Mouse (Mus musculus): ENCODE results near the gene Sytl3. TPM values are rescaled to one million over a fixed set of nuclear protein-coding genes. Genes with fewer than 3 reads are reported as not detected.
"Not testable (repeated sequence)": the region's sequence is repeated elsewhere in the genome, so short reads cannot be mapped to it uniquely, and the experiment has no call there.

The Sytl3 gene
- polyA plus RNA-seq, 1 experiment = 3.7 TPM

GRCm38 (mm10) chr17:6691596-6691995 lies 32.7 kb downstream of the Sytl3 start:
- peak; percentile 86 for DNase-seq
- H3K4me3 ChIP-seq (ENCODE audit: insufficient read depth, low read depth, low read length); H3K27me3 ChIP-seq (replicated peaks; ENCODE audit: control insufficient read depth, insufficient read depth, low read length); H3K27ac ChIP-seq (ENCODE audit: insufficient read depth, low read depth, low read length); H3K36me3 ChIP-seq (ENCODE audit: control insufficient read depth, insufficient read depth, low read length); H3K4me1 ChIP-seq (ENCODE audit: control insufficient read depth, insufficient read depth, low read length): not testable (repeated sequence)
- WGBS = 5% methylated on average over 2 of the region's 2 CpGs
- 0 out of 2 replicates have a peak, but pooled peaks have one; percentile 5 for TF ChIP-seq CTCF (conservative IDR thresholded peaks at IDR 0.05; ENCODE audit: insufficient read depth, insufficient read length, low read depth, low read length)

DNA sequence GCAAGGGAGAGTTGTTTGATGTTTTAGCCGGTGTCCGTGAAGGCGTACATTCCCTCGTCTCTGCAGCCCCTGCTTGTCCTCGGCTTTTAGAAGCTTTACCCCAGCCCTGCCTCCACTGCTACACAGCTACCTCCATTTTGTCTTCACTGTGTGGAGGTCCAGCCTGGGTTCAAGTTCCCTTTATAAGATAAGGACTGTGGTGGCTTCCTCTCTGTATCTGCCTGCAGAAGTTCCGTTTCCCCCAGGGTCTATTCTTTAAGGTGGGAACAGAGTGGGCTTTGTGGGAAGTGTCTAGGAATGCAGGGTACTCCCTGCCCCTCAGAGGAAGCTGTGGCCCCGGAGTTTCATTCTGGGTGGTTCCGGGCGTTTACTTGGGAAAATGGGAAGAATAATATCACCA lies 36.8 kb downstream of the Sytl3 start:
- not testable (repeated sequence) for H3K4me3 ChIP-seq (ENCODE audit: insufficient read depth, low read depth, low read length); H3K27me3 ChIP-seq (replicated peaks; ENCODE audit: control insufficient read depth, insufficient read depth, low read length); H3K36me3 ChIP-seq (ENCODE audit: control insufficient read depth, insufficient read depth, low read length); H3K27ac ChIP-seq (ENCODE audit: insufficient read depth, low read depth, low read length); H3K4me1 ChIP-seq (ENCODE audit: control insufficient read depth, insufficient read depth, low read length); DNase-seq
- 79% methylated on average over 9 of the region's 9 CpGs for WGBS

DNA sequence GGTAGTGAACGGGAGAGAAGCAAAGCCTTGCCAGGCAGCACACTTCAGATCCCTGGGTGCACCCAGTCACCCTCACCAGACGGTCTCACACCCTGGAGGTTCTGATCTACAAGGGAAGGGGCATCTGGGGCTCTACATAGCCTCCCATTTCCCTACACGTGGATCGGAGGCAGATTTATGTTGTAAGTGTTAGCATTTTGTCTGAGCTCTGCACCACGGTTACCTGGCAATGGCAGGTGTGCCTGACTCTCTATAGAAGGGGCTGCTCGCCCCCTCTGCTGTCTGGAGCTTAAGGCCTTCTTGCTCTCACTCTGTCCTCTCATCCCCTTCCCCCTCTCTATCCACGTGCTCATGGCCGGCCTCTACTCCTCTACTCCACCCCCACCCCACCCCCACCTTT lies 37.6 kb downstream of the Sytl3 start:
- not testable (repeated sequence) for H3K4me1 ChIP-seq (ENCODE audit: control insufficient read depth, insufficient read depth, low read length); H3K27me3 ChIP-seq (replicated peaks; ENCODE audit: control insufficient read depth, insufficient read depth, low read length); H3K36me3 ChIP-seq (ENCODE audit: control insufficient read depth, insufficient read depth, low read length); H3K4me3 ChIP-seq (ENCODE audit: insufficient read depth, low read depth, low read length); H3K27ac ChIP-seq (ENCODE audit: insufficient read depth, low read depth, low read length); DNase-seq
- WGBS = 63% methylated on average over 8 of the region's 8 CpGs

- not testable (repeated sequence) for H3K36me3 ChIP-seq (ENCODE audit: control insufficient read depth, insufficient read depth, low read length); H3K27me3 ChIP-seq (replicated peaks; ENCODE audit: control insufficient read depth, insufficient read depth, low read length); H3K4me3 ChIP-seq (ENCODE audit: insufficient read depth, low read depth, low read length); H3K27ac ChIP-seq (ENCODE audit: insufficient read depth, low read depth, low read length); H3K4me1 ChIP-seq (ENCODE audit: control insufficient read depth, insufficient read depth, low read length)
- 22% methylated on average over 4 of the region's 4 CpGs for WGBS
- 0 out of 2 replicates have a peak, but pooled peaks have one; percentile 12 for TF ChIP-seq CTCF (conservative IDR thresholded peaks at IDR 0.05; ENCODE audit: insufficient read depth, insufficient read length, low read depth, low read length)
- peak; percentile 69 for DNase-seq
Measured at GRCm38 (mm10) chr17:6697224-6697775, 38.4 kb downstream of the Sytl3 start.

DNA sequence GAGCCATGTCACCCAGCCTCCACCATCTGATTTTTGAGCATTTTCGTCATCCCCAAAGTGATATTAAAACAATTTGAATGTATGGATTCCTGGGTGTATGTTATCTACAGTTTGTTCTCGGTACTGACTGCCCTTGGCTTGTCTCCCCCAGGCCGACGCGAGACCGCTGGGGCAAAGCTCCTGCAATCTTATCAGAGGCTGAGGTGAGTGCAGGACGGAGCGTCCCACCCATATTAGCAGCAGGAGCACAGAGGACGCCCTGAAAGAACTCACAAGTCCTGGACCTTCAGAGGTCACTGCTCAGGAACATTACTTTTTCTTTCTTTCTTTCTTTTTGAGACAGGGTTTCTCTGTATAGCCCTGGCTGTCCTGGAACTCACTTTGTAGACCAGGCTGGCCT lies 40.6 kb downstream of the Sytl3 start:
- not testable (repeated sequence) for H3K4me1 ChIP-seq (ENCODE audit: control insufficient read depth, insufficient read depth, low read length); H3K4me3 ChIP-seq (ENCODE audit: insufficient read depth, low read depth, low read length); H3K27ac ChIP-seq (ENCODE audit: insufficient read depth, low read depth, low read length); H3K27me3 ChIP-seq (replicated peaks; ENCODE audit: control insufficient read depth, insufficient read depth, low read length); H3K36me3 ChIP-seq (ENCODE audit: control insufficient read depth, insufficient read depth, low read length); DNase-seq
- WGBS = 88% methylated on average over 9 of the region's 9 CpGs

GRCm38 (mm10) chr17:6700077-6700476 lies 41.2 kb downstream of the Sytl3 start:
- not testable (repeated sequence) for DNase-seq; H3K27ac ChIP-seq (ENCODE audit: insufficient read depth, low read depth, low read length); H3K4me3 ChIP-seq (ENCODE audit: insufficient read depth, low read depth, low read length); H3K36me3 ChIP-seq (ENCODE audit: control insufficient read depth, insufficient read depth, low read length); H3K27me3 ChIP-seq (replicated peaks; ENCODE audit: control insufficient read depth, insufficient read depth, low read length); H3K4me1 ChIP-seq (ENCODE audit: control insufficient read depth, insufficient read depth, low read length)
- 63% methylated on average over 5 of the region's 7 CpGs for WGBS

- not testable (repeated sequence) for H3K4me1 ChIP-seq (ENCODE audit: control insufficient read depth, insufficient read depth, low read length); H3K27me3 ChIP-seq (replicated peaks; ENCODE audit: control insufficient read depth, insufficient read depth, low read length); H3K36me3 ChIP-seq (ENCODE audit: control insufficient read depth, insufficient read depth, low read length); H3K27ac ChIP-seq (ENCODE audit: insufficient read depth, low read depth, low read length); H3K4me3 ChIP-seq (ENCODE audit: insufficient read depth, low read depth, low read length)
- WGBS = 31% methylated on average over 2 of the region's 8 CpGs
- peak; percentile 37 for DNase-seq
Measured at GRCm38 (mm10) chr17:6702625-6703221, 43.8 kb downstream of the Sytl3 start.

- 52% methylated on average over 7 of the region's 9 CpGs for WGBS
- H3K36me3 ChIP-seq (ENCODE audit: control insufficient read depth, insufficient read depth, low read length); H3K4me3 ChIP-seq (ENCODE audit: insufficient read depth, low read depth, low read length); H3K4me1 ChIP-seq (ENCODE audit: control insufficient read depth, insufficient read depth, low read length); H3K27ac ChIP-seq (ENCODE audit: insufficient read depth, low read depth, low read length); DNase-seq; H3K27me3 ChIP-seq (replicated peaks; ENCODE audit: control insufficient read depth, insufficient read depth, low read length): not testable (repeated sequence)
Measured at GRCm38 (mm10) chr17:6703381-6704270, 44.7 kb downstream of the Sytl3 start.

DNA sequence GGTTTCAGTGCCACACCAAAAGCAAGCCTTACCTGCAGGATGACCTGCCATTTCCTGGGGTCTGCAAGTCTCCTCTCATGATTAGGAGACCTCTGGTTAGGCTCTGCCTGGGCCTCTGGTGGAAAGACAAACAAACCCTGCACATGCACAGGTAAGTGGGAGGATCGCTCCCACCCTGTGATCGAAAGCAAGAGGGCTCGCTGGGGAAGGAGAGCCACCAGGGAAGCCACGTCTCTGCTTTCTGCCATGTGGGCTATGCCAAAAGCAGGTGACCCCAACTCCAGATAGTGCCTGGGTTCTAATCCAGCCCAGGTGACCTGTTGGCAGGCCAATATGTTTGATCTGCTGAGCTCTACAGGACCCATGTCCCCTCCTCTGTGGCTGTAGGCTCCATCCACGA lies 47.6 kb downstream of the Sytl3 start:
- 87% methylated on average over 5 of the region's 5 CpGs for WGBS
- not testable (repeated sequence) for H3K27ac ChIP-seq (ENCODE audit: insufficient read depth, low read depth, low read length); H3K36me3 ChIP-seq (ENCODE audit: control insufficient read depth, insufficient read depth, low read length); H3K4me1 ChIP-seq (ENCODE audit: control insufficient read depth, insufficient read depth, low read length); DNase-seq; H3K27me3 ChIP-seq (replicated peaks; ENCODE audit: control insufficient read depth, insufficient read depth, low read length); H3K4me3 ChIP-seq (ENCODE audit: insufficient read depth, low read depth, low read length)

GRCm38 (mm10) chr17:6707422-6707821 lies 48.5 kb downstream of the Sytl3 start:
- not testable (repeated sequence) for H3K4me1 ChIP-seq (ENCODE audit: control insufficient read depth, insufficient read depth, low read length); H3K4me3 ChIP-seq (ENCODE audit: insufficient read depth, low read depth, low read length); DNase-seq; H3K36me3 ChIP-seq (ENCODE audit: control insufficient read depth, insufficient read depth, low read length); H3K27me3 ChIP-seq (replicated peaks; ENCODE audit: control insufficient read depth, insufficient read depth, low read length); H3K27ac ChIP-seq (ENCODE audit: insufficient read depth, low read depth, low read length)
- WGBS = 92% methylated on average over 5 of the region's 5 CpGs

GRCm38 (mm10) chr17:6708194-6708593 lies 49.3 kb downstream of the Sytl3 start:
- DNase-seq; H3K36me3 ChIP-seq (ENCODE audit: control insufficient read depth, insufficient read depth, low read length); H3K4me3 ChIP-seq (ENCODE audit: insufficient read depth, low read depth, low read length); H3K27ac ChIP-seq (ENCODE audit: insufficient read depth, low read depth, low read length); H3K27me3 ChIP-seq (replicated peaks; ENCODE audit: control insufficient read depth, insufficient read depth, low read length); H3K4me1 ChIP-seq (ENCODE audit: control insufficient read depth, insufficient read depth, low read length): not testable (repeated sequence)
- 89% methylated on average over 2 of the region's 2 CpGs for WGBS

Data from kidney, adult 2 months (tissue).